29 mouse cellular contexts compared by ENCODE assay signal in the genomic region with DNA sequence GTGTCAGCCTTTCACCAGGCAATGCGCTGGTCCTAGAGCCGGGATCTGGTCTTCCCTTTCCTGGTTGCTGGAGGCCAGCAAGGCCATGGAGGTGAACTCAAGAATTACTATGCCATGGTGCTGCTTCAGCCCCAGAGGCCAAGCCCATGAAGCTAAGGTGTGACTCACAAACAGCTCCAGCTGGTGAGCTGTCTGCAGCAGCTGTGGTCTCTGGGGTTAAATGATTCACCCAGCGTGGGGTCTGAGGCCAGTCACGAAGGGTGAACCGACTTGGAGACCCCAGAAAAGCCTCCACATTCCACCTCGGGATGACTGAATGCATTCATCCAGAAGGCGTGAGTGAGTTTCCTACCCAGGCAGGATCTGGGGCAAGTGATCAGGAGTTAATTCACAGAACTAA. TPM values are rescaled to one million over a fixed set of nuclear protein-coding genes. Genes with fewer than 3 reads are reported as not detected.
DNase-seq lines count a peak whose midpoint lies in the region; ATAC-seq and TF ChIP-seq lines count a peak whose summit lies in the region.
"Had no signal": no experiment of that assay in that cellular context is flagged by ENCODE, and none has a peak within 500 bp of the region (broad histone marks: within the 10 kb centered on the region; RNA-seq: fewer than 3 reads in every experiment).

No protein-coding gene starts in this region.

- TF ChIP-seq CTCF in C2C12 (IDR thresholded peaks at IDR 0.05; ENCODE audit: control insufficient read depth, insufficient read depth, insufficient read length) (no peak), Patski (IDR thresholded peaks at IDR 0.05) (no peak)
- TF ChIP-seq CTCF in thymus, adult 2 months (IDR thresholded peaks at IDR 0.05; ENCODE audit: borderline replicate concordance, control insufficient read depth, extremely low read depth, insufficient read depth, low read length, poor library complexity) = no peak

- no peak for DNase-seq in liver, embryonic 11.5 days (ENCODE audit: low spot score)
- peak; percentile 67 for DNase-seq in Patski (ENCODE audit: low read depth, low spot score)
- no peak for DNase-seq in limb, embryonic 10.5 days (ENCODE audit: low spot score)
- no peak for DNase-seq in right cerebral cortex, postnatal 10 days (ENCODE audit: low spot score in 2 of 2)
- DNase-seq in embryo, embryonic 10 days (ENCODE audit: low spot score) = no peak
- no peak for DNase-seq in thymus, adult 2 months
- DNase-seq: adrenal gland, postnatal 10 days; adrenal gland, postnatal 36 days; cerebellum, adult 18-20 months; cerebellum, adult 9-10 months; cerebellum, postnatal 25 days; embryo, embryonic 11 days; forebrain, postnatal 0 days; gastrocnemius, adult 2 months; gastrocnemius, postnatal 14 days; heart, adult 18-20 months; heart, postnatal 10 days; heart, postnatal 4 days had no signal

- POLR2A ChIA-PET in Patski (lab: Charles Lee) = interaction anchor here (1.7 kb wide), 1 partner anchor 79 kb away, joined by 4 read pairs; no protein-coding TSS in a partner anchor

- H3K79me2 ChIP-seq in C2C12 (ENCODE audit: control insufficient read depth, insufficient read depth) = no peaks in the 10 kb centered on the region

- no peak for ATAC-seq in liver, embryonic 11.5 days (replicated peaks; ENCODE audit: low FRiP score)
- ATAC-seq in liver, embryonic 12.5 days = no peak
- ATAC-seq in Patski = peak; percentile 40
- ATAC-seq: forebrain, embryonic 14.5 days; forebrain, postnatal 0 days; intestine, postnatal 0 days had no signal

- H3K79me3 ChIP-seq in C2C12 (ENCODE audit: low read depth) = no peaks in the 10 kb centered on the region

- no peak overlapping the region for H3ac ChIP-seq in C2C12 (ENCODE audit: control insufficient read depth, insufficient read length, low read depth)

- H3K4me1 ChIP-seq in liver, embryonic 11.5 days (replicated peaks; ENCODE audit: control insufficient read depth, insufficient read depth, low read length) = 0 out of 2 replicates have a peak, but pooled peaks cover 9% of the 10 kb centered on the region
- H3K4me1 ChIP-seq in liver, embryonic 12.5 days = peaks cover 11% of the 10 kb centered on the region
- H3K4me1 ChIP-seq in limb, embryonic 10.5 days = no peaks in the 10 kb centered on the region
- H3K4me1 ChIP-seq in thymus, adult 2 months (replicated peaks; ENCODE audit: control insufficient read depth, insufficient read depth, low read length) = no peaks in the 10 kb centered on the region
- H3K4me1 ChIP-seq: embryonic facial prominence, embryonic 10.5 days; embryonic facial prominence, embryonic 13.5 days; forebrain, embryonic 10.5 days; heart, embryonic 12.5 days; heart, embryonic 15.5 days; hindbrain, embryonic 15.5 days had no signal

- H3K9ac ChIP-seq in liver, embryonic 11.5 days (ENCODE audit: low read depth, low read length) = no peak overlapping the region
- no peak overlapping the region for H3K9ac ChIP-seq in liver, embryonic 12.5 days
- H3K9ac ChIP-seq: embryonic facial prominence, embryonic 13.5 days; forebrain, postnatal 0 days; heart, embryonic 12.5 days; heart, embryonic 15.5 days; hindbrain, embryonic 15.5 days had no signal

- no peak for TF ChIP-seq POLR2A in thymus, adult 2 months (IDR thresholded peaks at IDR 0.05; ENCODE audit: control insufficient read depth, extremely low read depth, insufficient read depth, low read length, poor library complexity)

- 0 out of 2 replicates have a peak overlapping the region, but pooled peaks have one; percentile 16 for H3K27ac ChIP-seq in liver, embryonic 11.5 days (ENCODE audit: low read depth, low read length)
- no peak overlapping the region for H3K27ac ChIP-seq in liver, embryonic 12.5 days
- H3K27ac ChIP-seq in limb, embryonic 10.5 days = peak overlapping the region; percentile 3; the same call in 1 of the 2 replicates
- no peak overlapping the region for H3K27ac ChIP-seq in thymus, adult 2 months (ENCODE audit: control insufficient read depth, insufficient read depth, low read length)
- H3K27ac ChIP-seq: embryonic facial prominence, embryonic 10.5 days; embryonic facial prominence, embryonic 13.5 days; forebrain, embryonic 10.5 days; gastrocnemius, adult 2 months; heart, embryonic 15.5 days; hindbrain, embryonic 15.5 days had no signal

- 80% methylated on average over 7 of the region's 7 CpGs for WGBS in liver, embryonic 11.5 days
- WGBS in liver, embryonic 12.5 days (ENCODE audit: insufficient replicate concordance) = 79% methylated on average over 7 of the region's 7 CpGs
- 85% methylated on average over 7 of the region's 7 CpGs for WGBS in limb, embryonic 10.5 days
- 96% methylated on average over 7 of the region's 7 CpGs for WGBS in thymus, adult 2 months

- in situ Hi-C loops in Patski (cut with MboI; ENCODE audit: low pct_unique_long_range_greater_than_20kb) = no loop called here

- H3K4me2 ChIP-seq in liver, embryonic 11.5 days = no peak overlapping the region
- no peak overlapping the region for H3K4me2 ChIP-seq in liver, embryonic 12.5 days
- H3K4me2 ChIP-seq: embryonic facial prominence, embryonic 13.5 days; heart, embryonic 12.5 days; heart, embryonic 15.5 days; hindbrain, embryonic 15.5 days had no signal

- H3K36me3 ChIP-seq in liver, embryonic 11.5 days (ENCODE audit: control insufficient read depth, insufficient read depth, low read length) = peaks cover 23% of the 10 kb centered on the region
- H3K36me3 ChIP-seq in liver, embryonic 12.5 days = peaks cover 92% of the 10 kb centered on the region
- peaks cover 39% of the 10 kb centered on the region for H3K36me3 ChIP-seq in C2C12 (ENCODE audit: control insufficient read depth, insufficient read depth)
- H3K36me3 ChIP-seq in limb, embryonic 10.5 days = peaks cover 92% of the 10 kb centered on the region
- peaks cover 16% of the 10 kb centered on the region; the same call in 1 of the 2 replicates for H3K36me3 ChIP-seq in thymus, adult 2 months (ENCODE audit: control insufficient read depth, insufficient read depth, low read length)

- H3K9me3 ChIP-seq in liver, embryonic 11.5 days (ENCODE audit: control insufficient read depth, low read length) = no peaks in the 10 kb centered on the region
- no peaks in the 10 kb centered on the region for H3K9me3 ChIP-seq in liver, embryonic 12.5 days (replicated peaks)
- H3K9me3 ChIP-seq in limb, embryonic 10.5 days (replicated peaks) = no peaks in the 10 kb centered on the region
- H3K9me3 ChIP-seq: embryonic facial prominence, embryonic 10.5 days; embryonic facial prominence, embryonic 13.5 days; forebrain, embryonic 10.5 days; heart, embryonic 12.5 days; heart, embryonic 15.5 days; hindbrain, embryonic 15.5 days had no signal

- CTCF ChIA-PET in Patski (lab: Charles Lee) = interaction anchor here (1.0 to 2.9 kb wide), 3 partner anchors 18 to 104 kb away, joined by 3 to 14 read pairs (median 9); a partner anchor contains a TSS

- no peaks in the 10 kb centered on the region for H3K27me3 ChIP-seq in liver, embryonic 11.5 days (replicated peaks; ENCODE audit: control insufficient read depth, insufficient read depth, low read length)
- no peaks in the 10 kb centered on the region for H3K27me3 ChIP-seq in liver, embryonic 12.5 days (replicated peaks)
- no peaks in the 10 kb centered on the region for H3K27me3 ChIP-seq in C2C12 (ENCODE audit: control insufficient read depth, insufficient read depth, insufficient read length)
- H3K27me3 ChIP-seq in Patski = no peaks in the 10 kb centered on the region
- no peaks in the 10 kb centered on the region for H3K27me3 ChIP-seq in limb, embryonic 10.5 days (ENCODE audit: low read depth, poor library complexity, severe bottlenecking)
- H3K27me3 ChIP-seq in thymus, adult 2 months (ENCODE audit: control insufficient read depth, insufficient read depth, low read length) = no peaks in the 10 kb centered on the region
- H3K27me3 ChIP-seq: embryonic facial prominence, embryonic 13.5 days; heart, embryonic 12.5 days; heart, embryonic 15.5 days; hindbrain, embryonic 15.5 days had no signal

- no peak overlapping the region for H3K4me3 ChIP-seq in liver, embryonic 11.5 days (ENCODE audit: low read depth, low read length)
- no peak overlapping the region for H3K4me3 ChIP-seq in liver, embryonic 12.5 days
- H3K4me3 ChIP-seq in C2C12 (ENCODE audit: insufficient read depth, poor library complexity, severe bottlenecking) = no peak overlapping the region
- H3K4me3 ChIP-seq in limb, embryonic 10.5 days = no peak overlapping the region
- no peak overlapping the region for H3K4me3 ChIP-seq in thymus, adult 2 months (ENCODE audit: control insufficient read depth, insufficient read depth, low read length)
- H3K4me3 ChIP-seq: embryonic facial prominence, embryonic 10.5 days; embryonic facial prominence, embryonic 13.5 days; forebrain, embryonic 10.5 days; gastrocnemius, adult 2 months; heart, embryonic 12.5 days; heart, embryonic 15.5 days; hindbrain, embryonic 15.5 days had no signal

TF ChIP-seq in C2C12, 6 proteins besides CTCF, POLR2A, EP300 and RAD21:
- TF ChIP-seq FOSL1 (IDR thresholded peaks at IDR 0.05; ENCODE audit: insufficient read depth, low read length, poor library complexity, severe bottlenecking) = peak; percentile 93
- TF ChIP-seq MYOD1 (IDR thresholded peaks at IDR 0.05; ENCODE audit: control insufficient read depth, insufficient read length, low read depth) = peak; percentile 93
- TF ChIP-seq USF1 (IDR thresholded peaks at IDR 0.05; ENCODE audit: low read depth) = no peak
- peak; percentile 58 for TF ChIP-seq MAX (IDR thresholded peaks at IDR 0.05)

RNA-seq across cellular contexts. Expression of a gene that starts 15.5 kb away (rescaled TPM):
- polyA plus RNA-seq in liver, embryonic 11.5 days (2014; fragmentation: Nextera tagmentation; extraction: Ambion mirVana) = 0.13 and 0.30 TPM in 2 replicates
- polyA plus RNA-seq in liver, embryonic 12.5 days (2016; fragmentation: Nextera tagmentation; extraction: Ambion mirVana) = 0.04 and 0.07 TPM in 2 replicates
- polyA plus RNA-seq in C2C12 (2012; fragmentation: generic; extraction: Trizol) (0.02 TPM), Patski (2021) (0.10 TPM)
- polyA plus RNA-seq in limb, embryonic 10.5 days (2016; fragmentation: Nextera tagmentation; extraction: Ambion mirVana) = 0.31 and 0.39 TPM in 2 replicates
- 0.08 and 0.14 TPM in 2 replicates for polyA plus RNA-seq in thymus, adult 2 months (2012; rRNA removed)
- polyA plus RNA-seq: frontal cortex, adult 2 months had no signal

RNA-seq across cellular contexts. Expression of a gene that starts 23.4 kb away (rescaled TPM):
- 243 and 253 TPM in 2 replicates for polyA plus RNA-seq in liver, embryonic 11.5 days (2014; fragmentation: Nextera tagmentation; extraction: Ambion mirVana)
- 186 and 198 TPM in 2 replicates for polyA plus RNA-seq in liver, embryonic 12.5 days (2016; fragmentation: Nextera tagmentation; extraction: Ambion mirVana)
- polyA plus RNA-seq in C2C12 (2012; fragmentation: generic; extraction: Trizol) = 340 TPM
- 170 TPM for polyA plus RNA-seq in Patski (2021)
- polyA plus RNA-seq in limb, embryonic 10.5 days (2016; fragmentation: Nextera tagmentation; extraction: Ambion mirVana) = 250 and 301 TPM in 2 replicates
- 169 and 174 TPM in 2 replicates for polyA plus RNA-seq in thymus, adult 2 months (2012; rRNA removed)

RNA-seq across cellular contexts. Expression of a gene that starts 30.9 kb away (rescaled TPM):
- 5.6 and 6.8 TPM in 2 replicates for polyA plus RNA-seq in liver, embryonic 11.5 days (2014; fragmentation: Nextera tagmentation; extraction: Ambion mirVana)
- 6.0 and 6.6 TPM in 2 replicates for polyA plus RNA-seq in liver, embryonic 12.5 days (2016; fragmentation: Nextera tagmentation; extraction: Ambion mirVana)
- 32.9 TPM for polyA plus RNA-seq in C2C12 (2012; fragmentation: generic; extraction: Trizol)
- polyA plus RNA-seq in Patski (2021) = 49.6 TPM
- polyA plus RNA-seq in limb, embryonic 10.5 days (2016; fragmentation: Nextera tagmentation; extraction: Ambion mirVana) = 8.0 and 8.2 TPM in 2 replicates
- 37.5 and 40.3 TPM in 2 replicates for polyA plus RNA-seq in thymus, adult 2 months (2012; rRNA removed)

Comparison
In these comparisons a context has a peak if more than half of its experiments do, and no peak if none do; other contexts are left out.
1. H3K27ac ChIP-seq: peak in liver, embryonic 11.5 days (single experiment) and limb, embryonic 10.5 days (single experiment); none in liver, embryonic 12.5 days (single experiment) and thymus, adult 2 months (single experiment).